Mouse (Mus musculus) liver, postnatal 0 days (tissue): ENCODE results near the gene Atp1a3.

Experiments
- CTCF ChIP-seq: sonication (generic); IDR thresholded peaks from 2 replicates; pipeline ENCODE4 v1.5.1; 2016; ENCODE audit warnings: antibody characterized with exemption, low read depth
- EP300 ChIP-seq: IDR thresholded peaks from 2 replicates; pipeline ENCODE4 v1.6.1; 2016; ENCODE audit warnings: antibody characterized with exemption, low read depth, mild to moderate bottlenecking

DNA sequence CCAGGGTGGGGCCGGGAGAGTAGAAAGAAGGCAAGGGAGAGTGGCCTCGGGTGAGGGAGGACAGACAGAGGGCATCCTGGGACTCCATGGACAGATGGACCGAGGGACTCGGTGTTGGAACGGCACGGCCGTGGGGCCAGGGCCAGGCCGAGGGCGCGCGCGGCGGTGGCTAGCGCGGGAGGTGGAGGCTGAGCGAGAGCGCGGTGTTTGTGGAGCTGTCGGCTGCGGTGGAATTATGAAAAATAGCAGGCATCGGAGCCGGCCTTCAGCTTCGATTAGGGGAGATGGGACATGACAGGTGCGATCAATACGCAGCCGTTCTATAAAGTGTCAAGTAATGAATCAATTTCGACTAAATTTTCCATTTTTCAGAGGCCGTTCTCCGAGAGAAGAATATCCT lies 57.0 kb downstream of the Atp1a3 start:
- TF ChIP-seq CTCF (no peak), EP300 (no peak)
